Mouse (Mus musculus) common myeloid progenitor, adult 5-6 weeks (primary cell): ENCODE measurements at regions not wholly inside any gene's neighbourhood (a gene's known extent, or its start where the extent isn't known, plus 50 kb on each side); places are given as distances from the start of the nearest gene placed in this dataset.
"Not testable (repeated sequence)": the region's sequence is repeated elsewhere in the genome, so short reads cannot be mapped to it uniquely, and the experiment has no call there.

ENCODE experiments used
- ATAC-seq: replicated peaks from 2 replicates; pipeline ENCODE4 v1.8.0; 2016; ENCODE audit warnings: low read depth, mild to moderate bottlenecking, moderate TSS enrichment, inconsistent platforms; ENCODE audit not compliant: poor library complexity, severe bottlenecking

DNA sequence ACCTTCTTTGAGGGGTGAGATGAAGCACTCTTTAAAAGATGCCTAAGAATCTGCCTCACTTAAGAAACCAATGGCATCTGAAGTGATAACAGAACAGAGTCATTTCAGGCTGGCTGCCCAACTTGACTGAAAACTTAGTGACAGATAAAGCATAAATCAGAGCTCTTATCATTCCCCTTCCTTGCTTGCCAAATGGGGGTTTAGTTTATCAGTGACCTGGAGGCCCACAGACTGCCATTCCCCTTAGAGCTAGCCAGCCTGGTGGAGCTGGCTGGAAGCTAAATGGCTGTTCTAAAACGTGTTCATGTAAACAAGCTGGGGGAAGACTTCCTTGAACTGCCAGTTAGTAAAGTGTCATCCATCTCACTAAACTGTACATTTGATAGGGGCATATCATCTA, 373.8 kb downstream of the Fbxo8 start:
- no peak for ATAC-seq

DNA sequence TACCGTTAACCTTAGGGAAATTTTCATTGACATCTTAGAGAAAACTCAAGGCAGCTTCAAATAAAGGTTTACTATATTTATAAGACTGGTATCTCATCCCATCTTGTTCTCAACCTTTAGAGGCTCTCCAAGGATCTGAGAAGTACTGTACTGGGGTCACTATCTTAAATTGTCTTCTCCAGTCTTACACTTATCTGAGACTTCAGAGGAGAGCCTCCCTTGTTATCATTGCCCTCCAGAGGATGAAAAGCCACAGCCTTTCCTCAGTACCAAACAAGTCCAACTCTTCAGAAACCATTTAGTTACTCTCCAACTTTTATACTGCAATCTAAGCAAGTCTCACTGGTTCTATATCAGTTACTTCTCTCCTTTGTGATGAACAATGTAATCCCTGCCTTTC, 376.3 kb downstream of the Fbxo8 start:
- no peak for ATAC-seq

DNA sequence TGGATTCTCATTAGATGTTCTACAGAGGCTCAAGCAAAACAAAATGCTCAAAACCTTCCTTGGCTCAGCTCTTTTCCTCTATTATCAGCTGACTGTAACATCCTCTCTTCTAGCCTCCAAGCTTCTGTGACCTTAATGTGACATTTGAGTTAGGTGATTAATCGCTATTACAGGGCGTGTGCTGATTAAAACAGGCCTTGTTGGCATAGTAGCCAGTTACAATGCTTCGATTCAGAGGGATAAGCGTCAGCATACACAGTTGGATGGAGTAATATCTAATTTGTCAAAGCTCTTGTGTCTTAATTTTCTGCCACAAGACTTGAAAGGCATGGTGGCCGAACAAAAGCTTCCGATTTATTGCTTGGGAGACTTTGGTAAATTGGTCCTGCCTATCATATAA, 378.2 kb downstream of the Fbxo8 start:
- no peak for ATAC-seq

DNA sequence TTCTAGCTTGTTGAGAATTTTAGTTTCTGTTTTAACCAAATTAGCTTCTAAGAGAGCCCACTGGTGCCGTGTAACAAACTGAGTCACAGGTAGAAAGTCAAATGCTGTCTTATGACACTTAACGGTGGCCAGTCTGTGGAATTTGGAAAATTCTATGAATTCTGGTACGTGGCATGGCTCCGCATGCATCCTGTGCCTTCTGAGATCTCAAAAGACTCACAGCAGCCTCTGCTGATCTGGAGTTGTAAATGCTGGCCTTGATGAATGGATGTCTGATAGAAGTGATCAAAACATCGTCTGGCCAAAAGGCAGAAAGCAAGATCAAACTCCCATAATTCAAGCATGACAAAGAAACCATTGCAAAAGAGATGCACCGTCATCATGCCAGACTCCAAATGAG, 381.5 kb downstream of the Fbxo8 start:
- no peak for ATAC-seq

DNA sequence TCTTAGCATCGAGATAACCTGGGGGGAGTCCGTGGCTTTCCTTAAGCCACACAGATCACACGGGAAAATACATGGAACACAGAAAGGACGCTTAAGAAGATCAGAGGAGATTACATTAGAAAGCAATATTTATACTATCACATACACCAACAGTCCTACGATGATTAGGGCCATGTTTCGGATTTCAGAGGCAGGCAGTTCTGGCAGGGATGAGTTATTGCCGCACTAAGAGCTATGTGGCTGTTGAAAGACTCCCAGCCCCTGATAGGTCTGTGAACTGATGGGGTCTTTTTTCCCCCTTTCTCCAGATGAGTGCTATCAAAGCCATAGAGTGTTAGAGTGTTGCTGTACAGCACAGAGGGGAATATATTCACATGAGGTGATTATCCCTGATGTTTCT, 358.6 kb upstream of the Hand2 start:
- ATAC-seq, result no peak

DNA sequence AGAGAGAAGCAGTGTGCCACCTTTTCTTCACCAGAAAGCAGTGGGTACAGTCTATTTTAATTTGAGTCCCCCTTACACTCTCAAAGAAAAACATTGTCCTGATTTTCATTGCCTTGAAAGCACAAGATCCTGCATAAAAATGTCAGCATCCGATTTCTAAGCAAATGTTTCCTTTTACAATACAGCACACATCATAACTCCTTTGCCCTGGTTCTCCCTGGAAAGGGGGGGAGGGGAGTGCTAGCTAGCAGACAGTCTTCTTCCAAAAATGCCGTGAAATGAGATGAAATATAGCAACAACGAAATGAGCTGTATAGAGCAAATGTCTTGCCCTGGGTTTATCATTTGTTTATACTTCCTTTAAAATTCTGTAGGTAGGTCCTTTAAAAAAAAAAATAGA, 350.5 kb upstream of the Hand2 start:
- no peak for ATAC-seq

DNA sequence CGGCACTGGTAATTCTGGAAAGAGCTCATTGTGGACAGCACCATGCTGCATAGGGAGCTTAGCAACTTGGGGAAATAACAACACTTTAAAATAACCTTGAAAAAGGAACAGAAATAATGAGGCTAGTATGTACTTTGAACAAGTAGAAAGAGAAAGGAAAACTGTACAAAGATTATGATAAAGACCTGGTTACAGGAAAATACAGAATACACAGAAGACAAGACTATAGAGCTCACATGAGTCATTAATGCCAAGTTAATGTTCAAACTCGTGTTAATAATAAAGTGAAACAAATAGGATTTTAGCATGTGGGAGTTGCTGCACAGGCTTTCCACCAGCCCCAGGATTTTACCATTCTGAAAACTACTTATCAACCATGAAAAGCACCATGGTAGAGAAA, 341.8 kb upstream of the Hand2 start:
- ATAC-seq, result no peak

DNA sequence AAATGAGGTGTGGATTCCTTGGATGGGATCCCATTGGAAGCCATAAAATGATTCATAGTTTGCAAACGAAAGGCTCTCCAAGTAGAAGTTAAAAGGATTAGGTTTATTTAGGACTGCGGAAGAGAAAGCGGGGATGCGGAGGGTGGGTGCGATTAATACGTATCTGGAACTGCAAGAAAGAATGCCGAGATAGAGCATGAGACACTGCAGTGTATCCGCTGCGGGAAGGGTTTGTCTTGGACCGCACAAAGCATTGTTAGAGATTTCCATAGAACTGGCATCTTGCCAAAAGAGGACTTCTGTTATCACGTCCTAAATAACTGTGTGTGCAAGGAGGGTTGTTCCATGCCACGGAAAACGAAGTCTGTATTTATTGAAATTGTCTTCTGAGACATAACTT, 341.4 kb upstream of the Hand2 start:
- no peak for ATAC-seq

DNA sequence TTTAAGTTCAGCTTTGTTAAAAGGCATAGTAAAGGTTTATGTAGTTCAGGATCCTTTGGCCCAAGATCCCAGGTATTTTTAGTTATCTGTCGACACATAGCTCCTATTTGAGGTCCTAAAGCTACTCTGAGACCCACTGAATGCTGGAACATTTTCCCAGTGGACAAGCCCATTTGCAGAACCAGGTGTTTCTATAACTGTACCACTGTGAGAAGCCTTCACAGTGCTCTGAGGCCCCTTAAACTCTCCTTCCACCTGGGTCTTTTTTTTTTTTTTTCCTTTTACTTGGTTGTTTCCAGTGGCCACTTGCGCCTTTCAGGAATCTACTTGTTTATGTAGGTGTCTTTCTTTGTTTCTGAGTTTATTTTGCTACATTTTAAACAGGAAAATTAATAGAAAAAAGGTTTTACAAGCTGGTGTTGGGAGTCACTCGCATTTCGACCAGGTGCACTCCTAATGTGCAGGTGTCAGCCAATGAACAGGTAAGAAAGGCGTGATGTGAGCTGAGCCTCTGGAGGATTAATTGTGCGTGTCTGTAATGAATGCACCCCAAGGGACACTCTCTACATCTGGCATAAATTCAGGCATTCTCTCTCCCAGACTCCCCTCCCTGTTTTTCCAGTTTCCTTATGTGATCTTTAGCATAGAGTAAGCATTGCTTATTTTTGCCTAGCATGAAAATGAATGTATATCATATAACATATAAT, 310.3 kb upstream of the Hand2 start:
- ATAC-seq, result no peak

DNA sequence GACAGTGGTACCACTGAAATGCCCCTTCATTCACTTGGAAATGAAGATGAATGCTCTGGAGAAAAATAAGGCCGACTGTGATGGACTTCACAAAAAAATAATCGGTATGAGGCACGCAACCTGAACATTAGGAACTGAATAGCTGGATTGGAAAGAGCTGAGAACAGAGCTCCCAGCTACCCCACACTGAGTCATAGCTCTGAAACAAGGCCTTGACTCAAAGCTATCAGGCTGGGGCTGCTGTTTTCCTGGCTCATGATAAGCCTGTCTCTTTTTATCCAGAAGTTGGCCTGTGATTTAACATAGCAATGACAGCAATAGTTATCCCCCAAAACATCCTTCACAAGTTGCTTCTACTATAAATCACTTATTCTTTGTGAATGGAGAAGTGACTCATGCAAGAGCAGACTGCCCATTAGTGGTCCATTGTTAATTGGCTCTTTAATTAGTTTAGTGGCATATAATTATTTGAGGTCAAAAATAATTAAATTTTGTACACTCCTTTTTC, 306.9 kb upstream of the Hand2 start:
- no peak for ATAC-seq

DNA sequence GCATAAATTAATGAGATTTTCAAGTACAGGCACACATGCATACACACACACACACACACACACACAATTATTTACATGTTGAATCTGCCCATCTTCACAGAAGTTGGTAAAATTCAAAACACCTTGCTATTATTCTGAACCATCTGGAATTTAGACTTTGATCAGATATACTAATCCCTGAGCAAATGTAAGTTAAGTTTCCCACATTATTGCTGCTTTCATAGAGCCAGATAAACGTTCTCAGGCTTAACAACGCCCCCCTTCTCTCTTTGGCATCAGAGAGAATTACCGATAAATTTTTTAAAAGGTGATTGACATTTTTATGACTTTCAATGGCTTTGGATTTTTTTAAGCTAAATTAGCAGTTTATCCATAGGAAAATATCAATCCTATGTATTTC, 304.5 kb upstream of the Hand2 start:
- no peak for ATAC-seq

DNA sequence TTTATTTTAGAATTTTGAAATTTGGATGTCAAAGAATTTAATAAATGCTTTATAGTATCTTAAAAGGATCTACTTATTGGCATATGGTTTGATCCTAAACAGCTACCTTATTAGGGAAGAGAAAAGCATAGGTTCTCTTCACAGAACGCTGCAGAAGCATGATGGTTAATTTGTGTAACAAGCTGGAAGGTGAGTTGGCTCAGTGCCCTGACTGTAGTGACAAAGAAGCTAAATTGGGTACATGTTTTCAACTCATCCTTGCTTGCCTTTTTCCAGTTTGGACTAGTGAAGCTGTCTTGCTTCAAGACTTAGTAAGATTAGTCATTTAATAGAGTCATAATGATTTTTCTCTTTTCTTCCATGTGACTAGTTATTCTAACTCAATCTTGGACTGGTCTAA, 292.7 kb upstream of the Hand2 start:
- not testable (repeated sequence) for ATAC-seq

DNA sequence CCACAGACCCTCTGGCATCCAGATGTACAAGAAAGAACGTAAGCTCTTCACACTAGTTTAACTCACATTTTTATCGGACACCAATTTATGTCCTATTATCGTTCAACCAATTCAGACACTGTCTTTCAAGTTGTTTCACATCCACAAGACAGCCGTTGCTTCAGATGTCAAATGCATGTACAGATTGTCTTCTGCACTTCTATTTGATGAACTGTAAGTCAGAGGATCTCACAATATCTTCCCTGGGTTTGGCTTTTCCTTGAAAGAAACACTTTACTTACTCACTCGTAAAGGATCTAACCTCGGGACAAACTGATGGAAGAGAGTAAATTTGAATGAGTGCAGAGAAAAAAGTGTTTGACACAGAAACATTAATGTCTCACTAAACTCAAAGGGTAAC, 272.3 kb upstream of the Hand2 start:
- no peak for ATAC-seq

DNA sequence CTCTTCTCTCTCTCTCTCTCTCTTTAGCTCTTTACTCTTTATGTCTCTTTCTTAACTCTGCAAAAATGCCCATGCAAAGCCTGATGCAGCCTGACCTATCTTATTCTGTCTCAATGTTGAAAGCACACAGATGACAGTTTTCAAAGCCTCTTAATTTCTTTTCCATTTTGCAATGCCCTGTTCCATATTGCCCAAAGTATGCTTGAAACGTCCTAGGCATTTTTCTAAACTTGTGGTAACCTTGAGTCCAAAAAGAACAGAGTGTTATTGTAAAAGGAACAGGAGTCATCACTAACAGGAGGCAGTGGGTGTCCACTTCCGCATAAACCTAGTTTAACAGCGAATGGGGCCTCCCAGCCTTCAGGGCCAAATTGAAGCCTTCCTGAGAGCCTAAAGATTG, 271.9 kb upstream of the Hand2 start:
- ATAC-seq, result no peak

DNA sequence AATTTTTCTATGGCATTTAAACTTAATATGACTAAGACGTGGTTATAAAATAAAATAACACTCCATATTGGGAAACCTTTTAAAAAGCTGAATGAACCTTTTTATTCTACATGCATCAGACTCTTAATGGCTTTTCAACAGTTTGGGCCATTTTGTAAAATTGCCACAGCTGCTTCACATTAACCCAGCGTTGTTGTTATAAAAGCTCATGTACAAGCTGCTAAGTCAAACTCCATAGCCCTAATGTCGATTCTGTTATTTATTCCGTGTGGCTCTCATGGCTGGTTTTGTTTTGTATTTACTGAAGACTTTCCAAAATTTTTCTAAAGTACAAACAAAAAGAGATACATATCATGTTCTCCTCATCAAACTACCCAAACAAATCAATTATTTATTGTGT, 268.1 kb upstream of the Hand2 start:
- ATAC-seq, result no peak

DNA sequence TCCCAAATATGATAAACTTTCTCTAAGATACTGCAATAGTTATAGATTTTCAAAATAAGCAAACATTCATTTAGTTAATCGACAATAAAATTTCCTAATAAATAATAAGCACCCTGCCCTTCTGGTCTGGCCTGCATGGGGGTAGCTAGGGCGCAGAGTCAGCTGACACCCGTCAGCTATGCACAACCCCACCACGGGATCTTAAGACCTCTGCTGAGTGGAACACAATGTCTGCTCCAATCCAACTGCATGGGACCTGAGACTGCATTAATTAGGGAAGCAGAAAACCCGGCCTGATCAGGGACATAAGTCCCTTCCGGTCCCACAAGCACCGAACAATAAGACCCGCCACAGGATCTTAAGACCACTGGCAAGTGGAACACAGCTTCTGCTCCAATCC, 243.8 kb upstream of the Hand2 start:
- no peak for ATAC-seq

DNA sequence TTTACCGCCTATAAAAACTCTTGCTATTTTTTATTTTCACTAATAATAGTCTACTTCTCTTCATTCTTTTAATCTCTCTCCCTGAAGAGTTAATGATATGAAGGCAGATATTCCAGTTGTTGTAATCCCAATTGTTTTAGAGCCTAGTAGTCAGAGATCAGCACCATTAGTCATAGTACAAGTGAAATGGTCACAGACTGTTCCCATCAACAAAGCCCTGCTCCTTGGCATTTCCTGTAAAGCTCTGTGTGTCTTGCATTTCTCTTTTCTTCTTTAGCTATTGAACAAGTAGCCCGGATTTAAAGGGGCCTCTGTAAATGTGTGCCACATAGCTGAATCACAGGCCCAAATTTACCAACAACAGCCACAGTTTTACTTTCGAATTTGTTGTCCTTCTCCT, 234.0 kb upstream of the Hand2 start:
- ATAC-seq, result no peak

DNA sequence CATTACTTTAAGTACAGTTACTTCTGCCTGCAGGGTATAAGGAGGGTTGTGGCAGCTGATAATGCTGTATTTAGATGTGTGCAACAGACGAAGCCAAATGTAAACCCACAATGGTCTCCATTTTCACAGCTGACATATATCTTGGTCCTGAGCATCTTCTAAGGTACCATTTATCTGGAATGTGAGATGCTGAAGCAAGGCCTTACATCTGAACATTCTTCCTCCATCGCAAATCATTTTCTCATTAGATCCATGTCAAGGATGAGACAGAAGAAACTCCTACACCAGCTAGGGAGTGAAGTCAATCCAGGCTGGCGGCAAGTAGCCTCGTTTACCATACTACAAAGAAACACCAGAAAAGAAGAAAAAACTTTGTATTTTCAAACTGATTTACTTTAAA, 228.4 kb upstream of the Hand2 start:
- no peak for ATAC-seq

DNA sequence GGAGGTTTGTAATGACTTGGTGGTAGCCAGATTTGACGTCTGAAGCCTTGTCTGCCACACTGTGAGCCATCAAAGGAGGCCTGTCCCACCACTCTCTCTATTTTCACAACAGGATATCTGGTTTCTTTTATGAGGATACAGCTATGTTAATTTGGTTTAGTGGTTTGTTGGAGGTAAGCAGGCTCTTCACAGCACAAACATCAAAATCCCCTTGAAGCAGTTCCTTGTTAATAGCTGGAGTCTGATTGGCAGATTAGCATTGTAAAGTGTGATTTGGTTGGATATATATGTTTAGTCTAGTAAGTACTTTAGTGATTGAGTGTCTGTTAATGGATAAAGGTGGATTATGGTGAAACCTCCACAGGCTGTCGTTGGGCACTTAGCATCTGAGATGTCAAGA, 225.6 kb upstream of the Hand2 start:
- ATAC-seq, result no peak

DNA sequence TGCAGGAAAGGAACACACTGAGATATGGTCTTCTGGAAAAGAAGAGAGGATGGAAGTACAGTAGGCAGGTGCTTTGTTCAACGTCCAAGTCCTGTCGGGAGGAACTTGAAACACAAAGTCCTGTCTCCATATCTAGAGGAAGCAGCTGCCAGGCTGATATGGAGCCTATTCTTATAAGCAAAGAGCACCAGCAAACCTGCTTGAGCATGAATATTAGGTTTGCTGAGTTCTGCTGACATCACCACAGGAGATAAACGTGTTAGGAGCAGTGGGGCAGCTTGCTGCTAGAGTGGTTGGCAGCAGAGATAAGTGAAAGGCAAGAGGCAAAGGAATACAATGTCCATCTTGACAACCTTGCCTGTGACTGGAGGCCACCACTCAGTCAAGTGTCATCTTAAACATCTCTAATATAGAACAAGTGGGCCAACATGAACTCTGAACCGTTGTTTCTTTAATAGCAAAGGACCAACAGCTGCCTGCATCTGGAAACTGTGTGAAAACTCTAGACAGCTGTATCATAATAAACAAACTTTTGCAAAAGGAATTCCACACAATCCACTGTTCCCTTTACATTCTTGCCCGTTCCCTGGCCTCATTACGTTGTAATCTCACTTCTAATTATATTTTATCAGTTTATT, 209.9 kb upstream of the Hand2 start:
- peak; percentile 100 for ATAC-seq

DNA sequence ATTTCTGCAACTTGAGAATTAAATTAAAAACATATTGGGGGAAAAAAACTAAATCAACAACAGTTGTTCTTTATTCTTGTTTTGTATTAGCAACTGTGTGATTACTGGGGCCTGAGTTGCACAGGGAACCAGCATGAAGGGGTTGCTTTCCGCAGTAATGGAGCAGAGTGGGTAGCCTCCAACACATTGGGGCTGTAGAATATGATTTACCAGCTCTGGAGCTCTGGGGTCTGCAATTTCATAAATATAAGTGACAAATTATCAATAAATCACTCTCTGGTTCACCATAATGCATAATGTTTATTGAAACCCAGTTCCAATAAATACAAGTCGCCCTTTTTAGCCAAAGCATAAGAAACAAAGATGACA, 209.4 kb upstream of the Hand2 start:
- ATAC-seq, result no peak

DNA sequence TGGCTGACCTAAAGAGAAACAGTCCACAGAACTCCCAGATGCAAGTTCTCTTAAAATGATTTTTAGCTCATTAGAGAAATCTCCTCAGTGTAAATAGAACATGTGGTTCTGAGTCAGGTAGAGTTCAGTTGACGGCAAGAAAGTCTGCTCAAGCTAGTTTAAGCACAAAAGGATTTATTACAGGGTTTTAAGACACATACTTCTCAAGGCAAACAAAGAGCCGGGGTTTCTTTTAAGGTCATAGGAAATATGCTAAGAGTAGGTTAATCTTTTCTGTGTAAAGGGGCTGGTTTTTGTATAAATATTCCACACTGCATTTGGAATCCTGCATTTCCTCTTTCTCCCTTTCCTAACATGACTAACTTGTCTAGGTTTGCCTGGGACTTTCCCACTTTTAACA, 206.9 kb upstream of the Hand2 start:
- no peak for ATAC-seq
